In the genomic region with DNA sequence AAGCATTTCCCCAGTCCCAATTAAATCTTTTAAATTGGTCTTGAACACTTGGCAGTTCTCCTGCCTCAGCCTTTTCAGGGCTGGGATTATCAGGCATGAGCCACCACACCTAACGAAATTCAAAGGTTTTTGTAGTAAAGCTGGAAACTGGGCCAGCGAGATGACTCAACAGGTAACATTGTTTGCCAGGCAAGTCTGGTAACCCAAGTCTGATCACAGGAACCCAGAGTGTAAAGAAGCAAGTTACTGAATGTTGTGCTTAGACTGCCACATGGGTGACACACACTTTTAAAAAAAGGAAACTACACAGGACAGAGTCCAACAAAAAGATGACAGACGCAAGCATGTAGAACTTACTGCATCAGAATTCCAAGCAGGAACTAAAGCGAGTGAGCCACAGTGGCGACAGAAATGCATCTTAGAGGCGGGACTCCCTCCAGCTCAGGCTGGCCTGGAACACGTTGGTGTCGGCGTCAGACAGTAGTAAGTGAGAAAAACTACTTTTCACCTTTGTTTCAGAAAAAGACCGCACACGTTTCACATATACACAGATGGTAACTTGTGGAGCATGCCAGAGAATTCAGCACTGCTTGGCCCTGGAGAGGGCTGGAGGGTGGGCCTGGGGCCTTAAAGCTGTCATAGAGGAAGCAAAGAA, we compare ENCODE assay signal across 9 mouse cellular contexts. TPM values are rescaled to one million over a fixed set of nuclear protein-coding genes. Genes with fewer than 3 reads are reported as not detected.
DNase-seq lines count a peak whose midpoint lies in the region; ATAC-seq and TF ChIP-seq lines count a peak whose summit lies in the region.
"Had no signal": no experiment of that assay in that cellular context is flagged by ENCODE, and none has a peak within 500 bp of the region (broad histone marks: within the 10 kb centered on the region; RNA-seq: fewer than 3 reads in every experiment).

No protein-coding gene starts in this region.

- intact Hi-C loops in left cerebral cortex, adult 2 months (cut with DNase I), result loop anchor here (5.0 kb wide), 1 partner anchor 68 kb away; a partner anchor contains a TSS

- no peak overlapping the region for H3K4me3 ChIP-seq in left cerebral cortex, adult 2 months
- peak overlapping the region; percentile 92; the same call in 1 of the 2 replicates for H3K4me3 ChIP-seq in embryonic facial prominence, embryonic 10.5 days
- H3K4me3 ChIP-seq in hindbrain, embryonic 13.5 days, result no peak overlapping the region
- H3K4me3 ChIP-seq in midbrain, postnatal 0 days (ENCODE audit: low read depth, low read length), result peak overlapping the region; percentile 97; the same call in 1 of the 2 replicates

- H3K27me3 ChIP-seq in embryonic facial prominence, embryonic 10.5 days (replicated peaks; ENCODE audit: low read depth, poor library complexity, severe bottlenecking), result no peaks in the 10 kb centered on the region
- no peaks in the 10 kb centered on the region for H3K27me3 ChIP-seq in hindbrain, embryonic 13.5 days
- H3K27me3 ChIP-seq in midbrain, postnatal 0 days (ENCODE audit: insufficient read depth, low read length), result no peaks in the 10 kb centered on the region

- no peak for DNase-seq in left cerebral cortex, adult 2 months (ENCODE audit: extremely low spot score in 1 of 2, low spot score in 2 of 2)
- no peak for DNase-seq in left cerebral cortex, adult 11 months (ENCODE audit: low spot score)
- DNase-seq in embryonic facial prominence, embryonic 10.5 days (ENCODE audit: low spot score), result no peak
- no peak for DNase-seq in midbrain, postnatal 0 days (ENCODE audit: low spot score)
- DNase-seq in spleen, adult 12 weeks (ENCODE audit: low spot score), result no peak
- no peak for DNase-seq in urinary bladder, adult 18-20 months (ENCODE audit: low spot score in 2 of 2)
- DNase-seq: cerebellum, adult 9-10 months had no signal

- TF ChIP-seq CTCF in left cerebral cortex, adult 2 months (IDR thresholded peaks at IDR 0.05), result no peak
- no peak for TF ChIP-seq CTCF in midbrain, postnatal 0 days (IDR thresholded peaks at IDR 0.05)

- no peak overlapping the region; the same call in 1 of the 2 replicates for H3K4me2 ChIP-seq in hindbrain, embryonic 13.5 days
- H3K4me2 ChIP-seq in midbrain, postnatal 0 days (ENCODE audit: low read depth, low read length, poor library complexity, severe bottlenecking), result 0 out of 2 replicates have a peak overlapping the region, but pooled peaks have one; percentile 40

- H3K27ac ChIP-seq in left cerebral cortex, adult 2 months, result peak overlapping the region; percentile 71
- H3K27ac ChIP-seq in embryonic facial prominence, embryonic 10.5 days (replicated peaks), result peak overlapping the region; percentile 93
- H3K27ac ChIP-seq in hindbrain, embryonic 13.5 days, result no peak overlapping the region
- H3K27ac ChIP-seq in midbrain, postnatal 0 days (ENCODE audit: low read depth, low read length), result no peak overlapping the region

- peaks cover 25% of the 10 kb centered on the region for H3K4me1 ChIP-seq in embryonic facial prominence, embryonic 10.5 days
- H3K4me1 ChIP-seq in hindbrain, embryonic 13.5 days (replicated peaks), result peaks cover 27% of the 10 kb centered on the region
- H3K4me1 ChIP-seq in midbrain, postnatal 0 days (ENCODE audit: insufficient read depth, low read length), result peaks cover 7% of the 10 kb centered on the region; the same call in 1 of the 2 replicates

- H3K36me3 ChIP-seq in embryonic facial prominence, embryonic 10.5 days (replicated peaks), result peaks cover 28% of the 10 kb centered on the region
- H3K36me3 ChIP-seq in hindbrain, embryonic 13.5 days, result peaks cover 26% of the 10 kb centered on the region
- H3K36me3 ChIP-seq in midbrain, postnatal 0 days (ENCODE audit: insufficient read depth, low read length), result peaks cover 16% of the 10 kb centered on the region

- ATAC-seq in hindbrain, embryonic 13.5 days (ENCODE audit: low FRiP score), result no peak
- ATAC-seq in midbrain, postnatal 0 days (ENCODE audit: low FRiP score), result no peak
- no peak for ATAC-seq in megakaryocyte progenitor cell, adult 5-6 weeks (replicated peaks; ENCODE audit: poor library complexity)

- 91% methylated on average over 11 of the region's 11 CpGs for WGBS in embryonic facial prominence, embryonic 10.5 days
- WGBS in hindbrain, embryonic 13.5 days, result 88% methylated on average over 11 of the region's 11 CpGs
- WGBS in midbrain, postnatal 0 days, result 84% methylated on average over 11 of the region's 11 CpGs

- peak overlapping the region; percentile 69; the same call in 1 of the 2 replicates for H3K9ac ChIP-seq in hindbrain, embryonic 13.5 days
- no peak overlapping the region for H3K9ac ChIP-seq in midbrain, postnatal 0 days (replicated peaks; ENCODE audit: low read length, poor library complexity, severe bottlenecking)

- no peaks in the 10 kb centered on the region for H3K9me3 ChIP-seq in embryonic facial prominence, embryonic 10.5 days
- no peaks in the 10 kb centered on the region for H3K9me3 ChIP-seq in hindbrain, embryonic 13.5 days
- H3K9me3 ChIP-seq in midbrain, postnatal 0 days (ENCODE audit: low read length), result no peaks in the 10 kb centered on the region

RNA-seq across cellular contexts. Expression of a gene that starts 1.0 kb away (rescaled TPM):
- 100 to 1,000 TPM in 1 of 2 experiments, 10 to 100 TPM in 1; 96.4 to 101 TPM for total RNA-seq in left cerebral cortex, adult 2 months (2021)
- polyA plus RNA-seq in embryonic facial prominence, embryonic 10.5 days (2016; fragmentation: Nextera tagmentation; extraction: Ambion mirVana), result 264 and 272 TPM in 2 replicates
- polyA plus RNA-seq in hindbrain, embryonic 13.5 days (2015; fragmentation: Nextera tagmentation; extraction: Ambion mirVana), result 208 and 213 TPM in 2 replicates
- 98.2 and 105 TPM in 2 replicates for total RNA-seq in midbrain, postnatal 0 days (2014; rRNA removed)
- 222 and 224 TPM in 2 replicates for polyA plus RNA-seq in midbrain, postnatal 0 days (2015; fragmentation: Nextera tagmentation; extraction: Ambion mirVana)
- total RNA-seq in megakaryocyte progenitor cell, adult 5-6 weeks (2015), result 67.6 and 85.2 TPM in 2 replicates
- 52.9 and 84.5 TPM in 2 replicates for total RNA-seq in megakaryocyte progenitor cell, adult 5-6 weeks (2017)

RNA-seq across cellular contexts. Expression of a gene that starts 51.2 kb away (rescaled TPM):
- total RNA-seq in left cerebral cortex, adult 2 months (2021), result 10 to 100 TPM; 46.2 to 50.6 TPM
- polyA plus RNA-seq in embryonic facial prominence, embryonic 10.5 days (2016; fragmentation: Nextera tagmentation; extraction: Ambion mirVana), result 23.6 and 24.9 TPM in 2 replicates
- 58.2 and 60.8 TPM in 2 replicates for polyA plus RNA-seq in hindbrain, embryonic 13.5 days (2015; fragmentation: Nextera tagmentation; extraction: Ambion mirVana)
- total RNA-seq in midbrain, postnatal 0 days (2014; rRNA removed), result 52.6 and 67.5 TPM in 2 replicates
- polyA plus RNA-seq in midbrain, postnatal 0 days (2015; fragmentation: Nextera tagmentation; extraction: Ambion mirVana), result 64.9 and 70.3 TPM in 2 replicates
- total RNA-seq in megakaryocyte progenitor cell, adult 5-6 weeks (2015), result 20.0 and 22.2 TPM in 2 replicates
- 35.8 and 40.8 TPM in 2 replicates for total RNA-seq in megakaryocyte progenitor cell, adult 5-6 weeks (2017)

RNA-seq across cellular contexts. Expression of a gene that starts 55.4 kb away (rescaled TPM):
- total RNA-seq in left cerebral cortex, adult 2 months (2021), result 10 to 100 TPM in 1 of 2 experiments, 1 to 10 TPM in 1; 9.5 to 11.2 TPM
- 19.6 and 25.3 TPM in 2 replicates for polyA plus RNA-seq in embryonic facial prominence, embryonic 10.5 days (2016; fragmentation: Nextera tagmentation; extraction: Ambion mirVana)
- 1.9 and 2.1 TPM in 2 replicates for polyA plus RNA-seq in hindbrain, embryonic 13.5 days (2015; fragmentation: Nextera tagmentation; extraction: Ambion mirVana)
- 5.9 and 8.9 TPM in 2 replicates for total RNA-seq in midbrain, postnatal 0 days (2014; rRNA removed)
- polyA plus RNA-seq in midbrain, postnatal 0 days (2015; fragmentation: Nextera tagmentation; extraction: Ambion mirVana), result 1.8 and 1.9 TPM in 2 replicates
- 0.07 and 2.1 TPM in 2 replicates for total RNA-seq in megakaryocyte progenitor cell, adult 5-6 weeks (2015)
- total RNA-seq in megakaryocyte progenitor cell, adult 5-6 weeks (2017), result 0.03 and 0.08 TPM in 2 replicates

Comparison
In these comparisons a context has a peak if more than half of its experiments do, and no peak if none do; other contexts are left out.
1. H3K27ac ChIP-seq: peak in left cerebral cortex, adult 2 months (single experiment) and embryonic facial prominence, embryonic 10.5 days (single experiment); none in hindbrain, embryonic 13.5 days (single experiment) and midbrain, postnatal 0 days (single experiment).
2. H3K4me3 ChIP-seq: peak in embryonic facial prominence, embryonic 10.5 days (single experiment) and midbrain, postnatal 0 days (single experiment); none in left cerebral cortex, adult 2 months (single experiment) and hindbrain, embryonic 13.5 days (single experiment).